Mouse (Mus musculus) embryo, embryonic 10.5 days (tissue): Measurements from ENCODE around the gene Hist1h4c.
"Not testable (repeated sequence)": the region's sequence is repeated elsewhere in the genome, so short reads cannot be mapped to it uniquely, and the experiment has no call there.

Experiments used
- DNase-seq: peaks from one replicate; pipeline ENCODE4 v3.0.0-alpha.2; 2015; ENCODE audit warnings: low spot score

The Hist1h4c gene

GRCm38 (mm10) chr13:23729192-23729525 is 30.9 kb upstream of the Hist1h4c start:
- no peak for DNase-seq

GRCm38 (mm10) chr13:23728472-23729191 is 30.4 kb upstream of the Hist1h4c start:
- no peak for DNase-seq

- DNase-seq, result no peak
These were observed 27.0 kb upstream of the Hist1h4c start for GRCm38 (mm10) chr13:23725213-23725612.

GRCm38 (mm10) chr13:23724239-23724638 is 26.0 kb upstream of the Hist1h4c start:
- no peak for DNase-seq

GRCm38 (mm10) chr13:23717593-23718245 is 19.5 kb upstream of the Hist1h4c start:
- not testable (repeated sequence) for DNase-seq

GRCm38 (mm10) chr13:23717176-23717575 is 18.9 kb upstream of the Hist1h4c start:
- DNase-seq, result no peak

- no peak for DNase-seq
These were observed 18.2 kb upstream of the Hist1h4c start for GRCm38 (mm10) chr13:23716261-23717042.

GRCm38 (mm10) chr13:23710374-23711089 is 12.3 kb upstream of the Hist1h4c start, which contains the start of gene Hfe:
Hfe (minus strand) TSS chr13:23710854.
- DNase-seq, result peak; percentile 64

- DNase-seq, result no peak
These were observed 11.6 kb upstream of the Hist1h4c start for GRCm38 (mm10) chr13:23709714-23710373.

GRCm38 (mm10) chr13:23708654-23709053 is 10.4 kb upstream of the Hist1h4c start:
- DNase-seq, result no peak

- DNase-seq, result no peak
These were observed 9.8 kb upstream of the Hist1h4c start for GRCm38 (mm10) chr13:23708041-23708440.

- no peak for DNase-seq
These were observed 8.5 kb upstream of the Hist1h4c start for GRCm38 (mm10) chr13:23706771-23707170.

- no peak for DNase-seq
These were observed 7.6 kb upstream of the Hist1h4c start for GRCm38 (mm10) chr13:23705751-23706356.

- DNase-seq, result not testable (repeated sequence)
These were observed 4.5 kb upstream of the Hist1h4c start for GRCm38 (mm10) chr13:23702801-23703200.

GRCm38 (mm10) chr13:23702220-23702619 is 4.0 kb upstream of the Hist1h4c start:
- DNase-seq, result no peak

GRCm38 (mm10) chr13:23700786-23701520 is 2.7 kb upstream of the Hist1h4c start:
- peak; percentile 92 for DNase-seq

- no peak for DNase-seq
These were observed 1.5 kb upstream of the Hist1h4c start for GRCm38 (mm10) chr13:23699767-23700166.

- DNase-seq, result no peak
These were observed 742 bp upstream of the Hist1h4c start for GRCm38 (mm10) chr13:23698996-23699395.

GRCm38 (mm10) chr13:23697491-23698299 is 559 bp downstream of the Hist1h4c start:
- DNase-seq, result peak; percentile 91

- DNase-seq, result no peak
These were observed 2.2 kb downstream of the Hist1h4c start for GRCm38 (mm10) chr13:23696061-23696474.
